Mouse (Mus musculus) thymus, postnatal 4 days (tissue): Measurements from ENCODE around the gene Mef2a.

Experiments
- DNase-seq: peaks from one replicate; pipeline ENCODE4 v3.0.0; 2021

Gene Mef2a

GRCm38 (mm10) chr7:67243121-67243893 is 129.4 kb downstream of the Mef2a start:
- no peak for DNase-seq

GRCm38 (mm10) chr7:67241969-67242368 is 130.7 kb downstream of the Mef2a start:
- no peak for DNase-seq

GRCm38 (mm10) chr7:67237752-67238151 is 134.9 kb downstream of the Mef2a start:
- DNase-seq = no peak

- DNase-seq = no peak
Observed at GRCm38 (mm10) chr7:67236351-67236750, 136.3 kb downstream of the Mef2a start.

- DNase-seq = peak; percentile 23
Observed at GRCm38 (mm10) chr7:67234797-67235196, 137.9 kb downstream of the Mef2a start.

- DNase-seq = peak; percentile 10
Observed at GRCm38 (mm10) chr7:67232504-67232903, 140.2 kb downstream of the Mef2a start.

GRCm38 (mm10) chr7:67230640-67231140 is 142.0 kb downstream of the Mef2a start:
- peak; percentile 5 for DNase-seq

GRCm38 (mm10) chr7:67230221-67230620 is 142.4 kb downstream of the Mef2a start:
- peak; percentile 4 for DNase-seq

GRCm38 (mm10) chr7:67229701-67230100 is 143.0 kb downstream of the Mef2a start:
- DNase-seq = peak; percentile 6

- peak; percentile 79 for DNase-seq
Observed at GRCm38 (mm10) chr7:67228891-67229602, 143.6 kb downstream of the Mef2a start.

- no peak for DNase-seq
Observed at GRCm38 (mm10) chr7:67228390-67228789, 144.3 kb downstream of the Mef2a start.

- DNase-seq = no peak
Observed at GRCm38 (mm10) chr7:67227538-67227937, 145.1 kb downstream of the Mef2a start.

GRCm38 (mm10) chr7:67225943-67226625 is 146.6 kb downstream of the Mef2a start:
- no peak for DNase-seq

- peak; percentile 98 for DNase-seq
Observed at GRCm38 (mm10) chr7:67222220-67222862, 150.3 kb downstream of the Mef2a start, which contains the start of gene Lysmd4. TSS of gene Lysmd4 (plus strand) at chr7:67222544.

- peak; percentile 92 for DNase-seq
Observed at GRCm38 (mm10) chr7:67217025-67217424, 155.6 kb downstream of the Mef2a start.

- no peak for DNase-seq
Observed at GRCm38 (mm10) chr7:67216351-67216750, 156.3 kb downstream of the Mef2a start.

GRCm38 (mm10) chr7:67213589-67213988 is 159.1 kb downstream of the Mef2a start:
- DNase-seq = no peak

- DNase-seq = no peak
Observed at GRCm38 (mm10) chr7:67211971-67212370, 160.7 kb downstream of the Mef2a start.

GRCm38 (mm10) chr7:67211341-67211740 is 161.3 kb downstream of the Mef2a start:
- no peak for DNase-seq

- no peak for DNase-seq
Observed at GRCm38 (mm10) chr7:67210004-67210833, 162.4 kb downstream of the Mef2a start.

GRCm38 (mm10) chr7:67208317-67208716 is 164.3 kb downstream of the Mef2a start:
- no peak for DNase-seq

GRCm38 (mm10) chr7:67207701-67208100 is 165.0 kb downstream of the Mef2a start:
- DNase-seq = no peak
